Mouse (Mus musculus) kidney, postnatal 25 days (tissue): ENCODE data around the gene 4930452B06Rik.
"Not testable (repeated sequence)": the region's sequence is repeated elsewhere in the genome, so short reads cannot be mapped to it uniquely, and the experiment has no call there.

Source experiments
- DNase-seq, 2 experiments: peaks; one replicate each; pipeline ENCODE4 v3.0.0; 2021; ENCODE audit warnings: mixed read lengths in 2 of 2

4930452B06Rik gene

GRCm38 (mm10) chr14:8665636-8666411 is at the start of gene 4930452B06Rik:
TSS of gene 4930452B06Rik (minus strand) at chr14:8666240.
- DNase-seq = peak; percentile 81 to 90

- DNase-seq = no peak
Measured at GRCm38 (mm10) chr14:8712674-8713073, 46.6 kb upstream of the 4930452B06Rik start.

DNA sequence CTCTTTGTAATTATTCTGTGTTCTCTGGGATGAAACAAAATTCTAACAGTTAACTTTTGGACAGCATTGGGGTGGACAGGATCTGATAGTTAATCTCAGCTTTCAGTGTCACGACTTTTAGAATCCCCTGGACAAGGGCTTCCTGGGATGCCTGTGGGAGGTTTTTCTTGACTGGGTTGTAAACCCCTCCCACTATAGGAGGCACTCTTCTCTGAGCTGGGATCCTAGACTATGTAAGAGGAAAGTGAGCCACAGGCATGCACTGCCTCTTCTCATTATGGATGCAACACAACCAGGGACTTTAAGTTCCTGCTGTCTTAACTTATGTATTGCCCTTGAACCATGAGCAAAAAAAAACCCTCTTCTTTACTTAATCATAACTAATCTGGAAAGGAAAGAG is 23.4 kb upstream of the 4930452B06Rik start:
- no peak for DNase-seq

DNA sequence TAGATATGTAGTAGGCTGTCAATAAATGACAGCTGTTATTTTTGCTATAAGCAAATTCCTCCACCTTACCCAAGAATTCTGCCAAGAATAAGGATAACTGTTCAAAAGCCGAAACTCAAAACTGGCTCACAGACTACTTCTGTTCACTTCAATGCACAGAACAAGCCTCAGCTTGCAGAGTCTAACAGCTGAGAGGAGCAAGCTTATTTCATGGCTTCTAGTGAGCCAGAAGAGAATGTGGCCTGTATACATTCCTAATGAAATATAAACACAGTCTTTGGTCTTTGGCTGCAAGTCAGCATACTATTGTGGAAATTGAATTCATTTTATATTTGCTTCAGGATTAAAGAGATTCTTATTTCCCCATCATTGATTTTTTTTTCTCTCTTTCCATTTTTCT is 22.4 kb upstream of the 4930452B06Rik start:
- no peak for DNase-seq

DNA sequence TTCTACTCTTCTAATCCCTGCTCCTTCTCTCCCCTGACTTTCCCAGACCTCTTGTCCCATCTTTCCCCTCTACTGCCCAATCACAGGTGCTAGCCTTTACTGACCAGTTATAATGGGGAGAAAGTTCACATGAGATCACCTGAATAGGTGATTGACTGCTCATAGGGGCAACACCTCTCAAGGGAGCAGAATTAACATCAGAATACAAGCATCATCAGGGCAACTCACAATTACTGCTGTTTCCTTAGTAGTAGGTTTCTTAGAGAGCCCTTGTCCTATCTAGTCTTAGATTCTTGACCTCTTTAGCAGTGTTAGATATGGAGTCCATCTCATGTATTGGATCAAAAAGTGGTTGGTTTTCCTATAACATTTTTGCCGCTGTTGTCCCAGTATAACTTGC is 20.1 kb upstream of the 4930452B06Rik start:
- no peak for DNase-seq

- no peak for DNase-seq
Measured at GRCm38 (mm10) chr14:8679896-8680295, 13.9 kb upstream of the 4930452B06Rik start.

DNA sequence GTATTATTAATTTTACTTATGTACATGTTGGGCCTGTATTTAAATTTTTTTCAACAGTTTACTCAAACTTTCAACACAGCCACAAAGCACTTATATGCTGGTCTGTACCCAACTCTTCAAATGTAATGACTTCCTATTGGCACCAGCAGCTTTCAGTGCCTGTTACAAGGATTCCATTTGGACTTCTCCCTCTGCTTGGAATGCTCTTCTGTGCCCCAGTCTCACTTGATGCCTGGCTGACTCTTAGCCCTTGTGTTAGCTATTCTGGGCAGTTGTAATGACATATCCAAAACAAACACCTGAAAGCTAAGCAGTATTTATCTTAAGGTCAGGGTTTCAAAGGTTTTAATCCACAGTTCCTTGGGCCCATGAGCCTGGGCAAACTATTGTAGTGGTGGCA is 5.7 kb downstream of the 4930452B06Rik start:
- DNase-seq = no peak

- DNase-seq = peak; percentile 29 to 53
Measured at GRCm38 (mm10) chr14:8641650-8642279, 24.3 kb downstream of the 4930452B06Rik start.

GRCm38 (mm10) chr14:8632211-8632610 is 33.8 kb downstream of the 4930452B06Rik start:
- no peak for DNase-seq

GRCm38 (mm10) chr14:8628406-8628805 is 37.6 kb downstream of the 4930452B06Rik start:
- DNase-seq = no peak

DNA sequence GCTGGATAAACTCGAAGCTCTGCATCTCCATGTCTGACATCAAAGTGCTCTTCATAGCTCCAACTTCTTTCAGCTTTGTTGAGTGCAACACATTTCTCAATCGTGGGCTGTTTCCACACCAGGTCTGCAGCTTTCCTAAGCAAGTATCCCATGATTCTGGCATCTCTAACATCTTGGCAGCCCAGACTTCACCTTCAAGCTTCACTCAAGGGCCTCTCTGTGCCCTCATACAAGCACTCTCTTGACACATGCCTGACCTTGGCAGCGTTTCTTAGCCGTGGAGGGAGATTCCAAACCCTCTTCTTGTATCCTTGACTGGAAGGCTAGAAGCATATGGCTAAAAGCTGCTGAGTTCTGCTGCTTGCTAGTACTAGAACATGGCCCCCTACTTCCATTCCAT is 38.6 kb downstream of the 4930452B06Rik start:
- no peak for DNase-seq

- peak in 1 of 2 experiments; percentile 4 for DNase-seq
Measured at GRCm38 (mm10) chr14:8621164-8621563, 44.9 kb downstream of the 4930452B06Rik start.

- DNase-seq = no peak
Measured at GRCm38 (mm10) chr14:8620580-8620979, 45.5 kb downstream of the 4930452B06Rik start.

GRCm38 (mm10) chr14:8615636-8616035 is 50.4 kb downstream of the 4930452B06Rik start:
- DNase-seq = no peak

DNA sequence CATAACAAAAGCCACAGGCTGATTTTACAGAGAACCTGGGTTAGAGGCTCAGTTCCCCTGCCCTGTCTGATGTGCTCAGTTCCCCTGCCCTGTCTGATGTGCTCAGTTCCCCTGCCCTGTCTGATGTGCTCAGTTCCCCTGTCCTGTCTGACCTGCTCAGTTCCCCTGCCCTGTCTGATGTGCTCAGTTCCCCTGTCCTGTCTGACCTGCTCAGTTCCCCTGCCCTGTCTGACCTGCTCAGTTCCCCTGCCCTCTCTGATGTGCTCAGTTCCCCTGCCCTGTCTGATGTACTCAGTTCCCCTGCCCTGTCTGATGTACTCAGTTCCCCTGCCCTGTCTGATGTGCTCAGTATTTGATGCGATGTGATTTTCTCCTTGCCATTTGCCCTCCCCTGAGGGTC is 51.6 kb downstream of the 4930452B06Rik start:
- DNase-seq = not testable (repeated sequence)

DNA sequence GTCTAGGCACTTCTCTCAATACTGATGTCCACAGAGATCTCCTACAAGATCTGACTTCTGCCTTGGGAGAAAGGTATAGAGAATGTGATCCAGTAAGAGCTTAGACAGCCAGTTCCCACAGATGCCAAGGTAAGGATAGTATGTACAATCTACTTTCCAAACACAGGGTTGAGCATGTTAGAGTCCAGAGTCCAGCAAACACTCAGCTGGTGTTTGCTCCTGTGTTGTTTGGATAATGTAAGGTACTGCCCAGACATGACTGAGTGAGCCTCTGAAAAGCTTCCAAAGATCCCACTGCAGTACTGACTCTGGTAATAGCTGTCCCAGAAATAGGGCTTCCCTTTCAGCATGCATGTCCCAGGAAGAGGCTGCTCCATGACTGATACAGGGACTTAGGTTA is 54.0 kb downstream of the 4930452B06Rik start:
- no peak for DNase-seq

DNA sequence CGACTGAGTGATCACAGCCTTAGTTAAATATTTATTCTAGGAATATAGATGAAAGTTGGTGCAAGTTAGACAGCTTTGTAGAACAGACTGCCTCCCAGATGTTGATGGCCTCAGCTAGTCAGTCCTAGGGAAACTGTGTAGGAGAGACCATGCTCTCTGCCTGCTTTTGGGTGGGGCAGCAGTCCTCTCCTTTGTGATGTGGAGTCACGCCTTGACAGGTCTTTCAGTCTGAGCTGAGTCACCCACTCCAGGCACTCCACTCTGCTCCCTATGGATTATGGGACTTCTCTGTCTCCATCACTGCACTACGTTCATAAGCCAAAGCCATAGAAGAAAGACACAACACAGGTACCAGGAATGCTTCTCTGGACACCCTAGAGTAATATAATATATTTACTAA is 55.9 kb downstream of the 4930452B06Rik start:
- DNase-seq = no peak

DNA sequence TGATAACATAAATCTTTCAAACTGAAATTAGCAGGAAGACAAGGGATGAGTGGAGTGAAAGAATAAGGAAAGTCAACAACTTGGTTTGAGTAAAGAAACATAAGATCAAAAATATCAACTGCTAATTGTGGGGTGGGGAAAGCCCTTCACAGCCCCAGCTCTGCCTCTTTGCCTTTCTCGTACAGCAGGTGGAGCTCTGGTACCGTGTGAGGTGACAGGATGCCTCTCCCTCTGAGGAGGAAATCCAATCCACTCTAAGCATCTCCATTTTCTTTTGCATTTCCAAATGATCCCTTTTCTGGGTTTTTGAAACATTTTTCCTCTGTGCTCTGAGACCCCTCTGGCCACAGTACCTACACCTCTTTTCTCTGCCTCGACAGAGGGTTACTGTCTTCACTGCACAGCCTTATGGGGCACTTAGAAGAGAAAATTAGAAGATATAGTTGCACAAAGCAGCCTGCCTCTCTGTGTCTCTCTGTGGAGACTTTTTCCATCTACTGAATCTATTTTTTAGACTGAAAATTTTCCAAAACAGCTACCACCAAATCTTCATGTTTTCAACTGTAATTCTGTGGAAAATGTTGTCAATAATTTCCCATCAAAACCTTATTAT is 57.4 kb downstream of the 4930452B06Rik start:
- DNase-seq = peak; percentile 54 to 70

DNA sequence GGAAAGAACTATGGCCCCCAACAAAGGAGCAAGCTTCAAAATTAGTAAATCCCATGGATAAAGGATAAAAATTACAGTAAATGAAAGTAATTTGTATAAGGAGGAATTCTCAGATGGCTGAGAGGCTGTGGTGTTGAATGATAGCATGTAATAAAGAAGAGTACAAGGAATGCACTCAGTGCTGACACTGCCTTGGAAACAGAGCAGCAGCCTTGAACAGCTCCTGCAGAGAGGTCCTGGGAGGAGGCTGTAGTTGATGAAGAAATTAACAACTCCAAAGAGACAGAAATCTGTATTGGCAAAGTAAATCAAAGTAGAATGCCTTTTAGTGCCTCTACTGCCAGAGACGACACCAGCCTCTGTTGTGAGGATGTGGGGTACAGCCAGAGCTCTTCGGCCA is 61.1 kb downstream of the 4930452B06Rik start:
- DNase-seq = no peak

DNA sequence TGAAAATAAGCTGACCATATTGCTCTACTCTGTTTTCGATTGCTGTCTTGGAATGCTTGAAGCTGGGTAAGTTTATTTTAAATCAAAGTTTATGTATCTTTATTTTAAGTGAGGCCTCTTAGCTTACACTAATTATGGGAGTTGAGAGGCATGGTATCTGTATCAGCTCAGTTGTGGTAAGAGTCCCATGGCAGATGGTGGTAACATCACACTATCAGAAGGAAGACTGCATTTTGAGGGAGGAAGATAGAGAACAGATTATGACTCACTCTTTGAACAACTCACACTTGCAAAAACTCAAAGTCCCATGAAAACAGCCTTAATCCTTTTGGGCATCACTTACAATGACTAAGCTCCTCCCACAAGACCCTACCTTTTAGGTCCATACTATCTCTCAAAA is 81.0 kb downstream of the 4930452B06Rik start:
- DNase-seq = no peak

- not testable (repeated sequence) for DNase-seq
Measured at GRCm38 (mm10) chr14:8551006-8551405, 115.0 kb downstream of the 4930452B06Rik start.

DNA sequence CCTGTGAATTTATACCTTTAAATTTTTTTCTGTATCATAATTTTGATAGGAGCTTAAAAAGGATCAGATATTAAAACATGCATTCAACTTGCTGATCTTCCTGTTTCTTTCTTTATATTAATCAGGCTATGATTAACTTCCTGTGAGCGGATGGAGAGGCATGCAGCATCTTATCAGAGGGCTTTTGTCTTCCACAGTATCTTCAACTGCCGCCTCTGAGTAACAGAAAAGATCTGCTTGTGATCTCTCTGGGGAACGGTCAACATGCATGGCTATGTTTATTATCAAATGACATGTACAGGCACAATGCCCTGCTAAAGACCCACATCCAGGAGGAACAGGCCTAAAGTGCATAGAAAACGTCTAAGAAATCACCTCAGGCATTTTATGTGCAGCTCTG is 116.9 kb downstream of the 4930452B06Rik start:
- DNase-seq = no peak

GRCm38 (mm10) chr14:8536024-8536423 is 130.0 kb downstream of the 4930452B06Rik start:
- no peak for DNase-seq

GRCm38 (mm10) chr14:8525232-8525631 is 140.8 kb downstream of the 4930452B06Rik start:
- no peak for DNase-seq
